Mouse (Mus musculus) MEL (cell line): Measurements from ENCODE around the gene Gm20388. TPM values are rescaled to one million over a fixed set of nuclear protein-coding genes. Genes with fewer than 3 reads are reported as not detected.

Experiments used
- DNase-seq: peaks from one replicate; pipeline ENCODE4 v3.0.0; 2011; ENCODE audit warnings: low read depth, low spot score
- H3K27ac ChIP-seq: 2 replicates; pipeline ENCODE4 v1.5.1; 2012; ENCODE audit warnings: low read depth, mild to moderate bottlenecking, control low read depth, low read length, moderate library complexity; ENCODE audit not compliant: control insufficient read depth
- H3K27me3 ChIP-seq, 2 experiments: fragments of 150-350 bp in 1 of 2; sonication (generic) in 1 of 2; 2 replicates each; pipeline ENCODE4 v1.6.1; 2012; ENCODE audit warnings: low read length in 2 of 2, mild to moderate bottlenecking in 2 of 2, improper control_type of control experiment in 1 of 2, moderate library complexity in 1 of 2; ENCODE audit not compliant: insufficient read depth in 2 of 2, control insufficient read depth in 1 of 2
- H3K36me3 ChIP-seq, 2 experiments: 2 replicates each; pipeline ENCODE4 v1.6.1; 2012 to 2014; ENCODE audit warnings: low read length in 2 of 2, improper control_type of control experiment in 1 of 2, inconsistent platforms in 1 of 2, mild to moderate bottlenecking in 1 of 2; ENCODE audit not compliant: insufficient read depth in 2 of 2, control insufficient read depth in 1 of 2
- H3K4me1 ChIP-seq, 2 experiments: fragments of 150-350 bp in 1 of 2; sonication (generic) in 1 of 2; 2 replicates each; pipeline ENCODE4 v1.6.1; 2012; ENCODE audit warnings: low read length in 2 of 2, improper control_type of control experiment in 1 of 2, mild to moderate bottlenecking in 1 of 2; ENCODE audit not compliant: insufficient read depth in 2 of 2, control insufficient read depth in 1 of 2
- H3K4me3 ChIP-seq, 2 experiments: fragments of 150-350 bp in 1 of 2; sonication (generic) in 1 of 2; 2 replicates each; pipeline ENCODE4 v1.5.1; 2012; ENCODE audit warnings: low read depth in 2 of 2, low read length in 2 of 2, mild to moderate bottlenecking in 2 of 2, moderate library complexity in 2 of 2, control low read depth in 1 of 2, improper control_type of control experiment in 1 of 2; ENCODE audit not compliant: control insufficient read depth in 1 of 2, insufficient read depth in 1 of 2
- H3K79me2 ChIP-seq: 2 replicates; pipeline ENCODE4 v1.6.1; 2012; ENCODE audit warnings: mild to moderate bottlenecking, low read length, moderate library complexity; ENCODE audit not compliant: control insufficient read depth, poor library complexity, insufficient read depth
- H3K9ac ChIP-seq: 2 replicates; pipeline ENCODE4 v1.6.1; 2012; ENCODE audit warnings: low read depth, mild to moderate bottlenecking, control low read depth, low read length, moderate library complexity; ENCODE audit not compliant: control insufficient read depth, poor library complexity, severe bottlenecking
- H3K9me3 ChIP-seq: fragments of 150-350 bp; sonication (generic); replicated peaks from 2 replicates; pipeline ENCODE4 v1.6.1; 2012; ENCODE audit warnings: mild to moderate bottlenecking, low read length, improper control_type of control experiment, moderate library complexity; ENCODE audit not compliant: insufficient read depth
- E2F4 ChIP-seq: IDR thresholded peaks from 2 replicates; pipeline ENCODE4 v1.6.1; 2011; ENCODE audit warnings: low read depth, low read length, improper control_type of control experiment, borderline replicate concordance
- EP300 ChIP-seq, 2 experiments: IDR thresholded peaks; 2 replicates each; pipeline ENCODE4 v1.6.1; 2011; ENCODE audit warnings: improper control_type of control experiment in 2 of 2, low read length in 2 of 2, low read depth in 1 of 2, mild to moderate bottlenecking in 1 of 2
- HCFC1 ChIP-seq: IDR thresholded peaks from 2 replicates; pipeline ENCODE4 v1.6.1; 2012; ENCODE audit warnings: low read depth, mild to moderate bottlenecking, inconsistent platforms, low read length, improper control_type of control experiment, moderate library complexity
- JUND ChIP-seq: IDR thresholded peaks from 2 replicates; pipeline ENCODE4 v1.6.1; 2011; ENCODE audit warnings: low read depth, mild to moderate bottlenecking, improper control_type of control experiment, low read length
- MAFK ChIP-seq: IDR thresholded peaks from 2 replicates; pipeline ENCODE4 v1.6.1; 2011; ENCODE audit warnings: low read depth, mild to moderate bottlenecking, low read length, improper control_type of control experiment, borderline replicate concordance
- MAX ChIP-seq: IDR thresholded peaks from 2 replicates; pipeline ENCODE4 v1.6.1; 2011; ENCODE audit warnings: low read length, improper control_type of control experiment
- MYC ChIP-seq: IDR thresholded peaks from 2 replicates; pipeline ENCODE4 v1.6.1; 2011; ENCODE audit warnings: low read depth, mild to moderate bottlenecking, low read length, improper control_type of control experiment, moderate library complexity
- NELFE ChIP-seq: IDR thresholded peaks from 2 replicates; pipeline ENCODE4 v1.6.1; 2011; ENCODE audit warnings: low read depth, low read length, improper control_type of control experiment
- NRF1 ChIP-seq: IDR thresholded peaks from 2 replicates; pipeline ENCODE4 v1.6.1; 2014; ENCODE audit warnings: low read depth, mild to moderate bottlenecking, inconsistent platforms, low read length, improper control_type of control experiment, moderate library complexity; ENCODE audit not compliant: poor library complexity, insufficient read depth, severe bottlenecking
- POLR2A ChIP-seq, 2 experiments: IDR thresholded peaks; 2 replicates each; pipeline ENCODE4 v1.6.1; 2011 to 2012; ENCODE audit warnings: low read length in 2 of 2, mild to moderate bottlenecking in 2 of 2, control low read depth in 1 of 2, improper control_type of control experiment in 1 of 2, low read depth in 1 of 2, moderate library complexity in 1 of 2; ENCODE audit not compliant: control insufficient read depth in 1 of 2, insufficient read depth in 1 of 2, poor library complexity in 1 of 2
- RAD21 ChIP-seq: IDR thresholded peaks from 2 replicates; pipeline ENCODE4 v1.6.1; 2011; ENCODE audit warnings: mild to moderate bottlenecking, low read depth, low read length, improper control_type of control experiment
- RCOR1 ChIP-seq: IDR thresholded peaks from 2 replicates; pipeline ENCODE4 v1.6.1; 2012; ENCODE audit warnings: low read depth, mild to moderate bottlenecking, inconsistent platforms, low read length, improper control_type of control experiment
- SMC3 ChIP-seq: IDR thresholded peaks from 2 replicates; pipeline ENCODE4 v1.6.1; 2011; ENCODE audit warnings: low read depth, low read length, improper control_type of control experiment
- TAL1 ChIP-seq: IDR thresholded peaks from 2 replicates; pipeline ENCODE4 v1.6.1; 2012; ENCODE audit warnings: mild to moderate bottlenecking, inconsistent platforms, low read length, moderate library complexity, mixed read lengths
- UBTF ChIP-seq: IDR thresholded peaks from 2 replicates; pipeline ENCODE4 v1.6.1; 2012; ENCODE audit warnings: low read depth, mild to moderate bottlenecking, inconsistent platforms, low read length, improper control_type of control experiment, moderate library complexity, borderline replicate concordance; ENCODE audit not compliant: insufficient read depth
- USF1 ChIP-seq: IDR thresholded peaks from 2 replicates; pipeline ENCODE4 v1.6.1; 2014; ENCODE audit warnings: low read depth, mild to moderate bottlenecking, inconsistent platforms, low read length, improper control_type of control experiment, moderate library complexity
- ZKSCAN1 ChIP-seq: IDR thresholded peaks from 2 replicates; pipeline ENCODE4 v1.6.1; 2012; ENCODE audit warnings: low read depth, mild to moderate bottlenecking, inconsistent platforms, low read length, improper control_type of control experiment, moderate library complexity
- ZNF384 ChIP-seq: IDR thresholded peaks from 2 replicates; pipeline ENCODE4 v1.6.1; 2012; ENCODE audit warnings: low read depth, mild to moderate bottlenecking, inconsistent platforms, low read length, improper control_type of control experiment
- polyA plus RNA-seq, 2 experiments: library from polyadenylated mRNA; stranded (reverse) in 1 of 2; unstranded in 1 of 2; fragments of >175 nt in 1 of 2; fragments of >200 nt in 1 of 2; gene quantifications; 2 replicates each; pipeline versions ENCODE4 v1.2.1 to v1.2.4; 2012; ENCODE audit warnings: low replicate concordance in 2 of 2, low read depth in 1 of 2; ENCODE audit not compliant: insufficient read length in 2 of 2, insufficient read depth in 1 of 2, missing spikeins in 1 of 2
- total RNA-seq: library from RNA; depleted of rRNA; stranded (reverse); fragments of 300-350 nt; gene quantifications from 2 replicates; pipeline ENCODE4 v1.2.3, GENCODE M21; 2012

Gm20388 gene
- total and polyA plus RNA-seq, 3 experiments = 11.1 to 17.8 TPM; not detected in 1

DNA sequence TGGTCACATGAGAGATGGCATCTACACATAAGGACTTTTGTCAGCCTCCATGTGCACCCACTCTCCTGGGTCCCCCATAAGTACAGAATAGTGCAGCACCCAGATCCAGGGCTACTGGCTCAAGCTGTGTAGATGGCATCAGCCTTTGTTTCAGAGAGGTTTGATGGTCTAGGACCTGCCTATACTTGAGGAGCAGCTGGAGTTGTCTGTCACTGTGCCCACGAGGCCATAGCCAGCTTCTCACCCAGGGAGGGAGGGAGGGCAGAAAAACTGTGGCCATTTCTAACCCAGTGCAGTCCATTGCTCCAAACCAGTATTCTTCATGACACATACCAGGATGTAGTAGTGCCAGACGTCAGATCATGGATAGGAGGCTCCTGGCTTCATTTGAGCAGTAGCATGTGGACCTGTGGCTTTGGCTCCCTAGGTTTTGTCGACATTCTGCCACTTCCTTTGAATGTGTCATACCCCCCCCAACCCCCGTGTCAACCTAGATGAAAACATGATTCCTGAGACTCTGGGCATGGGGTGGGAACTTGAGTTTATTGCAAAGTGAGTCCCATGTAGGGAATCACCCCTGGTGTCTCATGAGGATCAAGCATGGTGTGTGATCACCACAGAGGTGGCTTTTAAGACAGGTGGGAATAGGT, 4377.7 kb downstream of the Gm20388 start:
- Histone ChIP-seq H3K36me3 (no peaks in the 10 kb centered on the region), H3K4me3 (no peak overlapping the region), H3K27ac (no peak overlapping the region), H3K27me3 (no peaks in the 10 kb centered on the region), H3K4me1 (peaks cover 0 to 2% of the 10 kb centered on the region in 2 experiments; a peak in 1 of 4 replicates), H3K9ac (no peak overlapping the region), H3K79me2 (no peaks in the 10 kb centered on the region), H3K9me3 (no peaks in the 10 kb centered on the region)
- DNase-seq = no peak
- TF ChIP-seq MAX (no peak), NRF1 (no peak), ZNF384 (no peak), RCOR1 (no peak), EP300 (IDR thresholded peaks at IDR 0.05; ENCODE audit: low read depth in 1 of 2, low read length in 2 of 2) (no peak)

DNA sequence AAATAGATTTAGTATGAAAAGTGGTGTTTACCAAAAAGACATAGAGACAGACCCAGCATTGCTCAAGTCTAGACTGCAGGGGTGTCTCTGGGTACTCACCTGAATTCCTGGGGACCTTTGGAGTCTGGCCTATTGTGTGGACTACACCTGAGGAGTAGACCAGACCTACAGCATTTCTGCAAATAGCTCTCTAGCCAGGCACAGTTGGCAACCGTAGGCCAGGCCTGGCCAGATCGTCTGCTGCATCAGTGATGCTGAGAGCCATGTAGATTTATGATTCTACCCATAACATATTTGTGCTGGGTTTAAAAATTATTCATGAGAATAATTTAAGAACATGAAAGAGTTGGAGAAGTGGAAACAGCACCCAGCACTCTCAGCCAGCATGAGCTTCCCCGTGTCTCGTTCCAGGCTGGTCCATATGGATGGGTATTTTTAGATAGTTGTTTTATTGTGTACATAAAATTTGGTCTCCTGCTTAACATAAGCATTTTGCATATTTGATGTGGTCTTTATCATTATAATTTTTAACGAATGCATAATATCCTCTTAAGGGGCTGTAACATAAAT, 4378.9 kb downstream of the Gm20388 start:
- H3K4me3 ChIP-seq = no peak overlapping the region

DNA sequence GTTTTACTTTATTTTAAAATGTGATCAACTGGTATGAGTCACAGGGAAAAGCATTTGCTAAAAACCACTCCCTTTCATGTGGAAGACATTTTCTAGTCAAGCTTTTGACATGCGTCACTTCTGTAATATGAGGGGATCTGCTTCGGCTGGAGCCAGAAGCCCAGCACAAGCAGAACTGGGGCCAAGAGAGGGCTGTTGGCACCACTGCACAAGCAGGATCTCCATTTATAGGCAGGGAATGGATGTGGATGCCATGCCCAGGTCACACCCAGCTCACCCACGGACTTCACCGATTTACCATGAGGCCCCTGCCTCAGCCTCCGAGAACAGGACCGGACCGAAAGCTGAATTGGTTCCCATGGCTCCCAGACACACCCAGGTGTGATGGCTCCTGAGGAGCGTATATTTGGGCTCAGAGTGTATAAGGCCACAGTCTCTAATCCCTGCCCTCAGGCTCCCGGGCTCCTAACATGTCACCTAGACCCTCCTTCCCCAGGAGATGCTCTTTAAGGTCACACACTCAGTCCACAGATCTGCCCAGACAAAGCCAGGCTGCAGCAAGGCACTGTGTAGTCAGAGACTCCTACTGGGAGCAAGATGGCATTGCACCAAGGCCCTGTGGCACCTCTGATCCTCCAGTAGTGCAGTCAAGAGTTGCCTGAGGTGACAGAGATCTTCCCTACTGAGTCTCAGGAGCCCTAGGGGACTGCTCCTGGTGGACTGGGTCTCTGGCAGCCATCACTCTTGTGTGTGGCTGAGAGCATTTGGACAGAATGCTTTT, 4380.5 kb downstream of the Gm20388 start:
- Histone ChIP-seq H3K79me2 (no peaks in the 10 kb centered on the region), H3K27ac (no peak overlapping the region), H3K36me3 (no peaks in the 10 kb centered on the region), H3K4me1 (no peaks in the 10 kb centered on the region), H3K9ac (no peak overlapping the region), H3K27me3 (no peaks in the 10 kb centered on the region), H3K9me3 (no peaks in the 10 kb centered on the region), H3K4me3 (no peak overlapping the region)
- no peak for DNase-seq
- no peak for TF ChIP-seq SMC3
- no peak for TF ChIP-seq NRF1
- no peak for TF ChIP-seq POLR2A (IDR thresholded peaks at IDR 0.05; ENCODE audit: control insufficient read depth in 1 of 2, insufficient read depth in 1 of 2, low read depth in 1 of 2, low read length in 2 of 2, poor library complexity in 1 of 2)
- TF ChIP-seq TAL1 = no peak
- TF ChIP-seq MAX = no peak
- no peak for TF ChIP-seq E2F4

More for the DNA sequence above, 4378.9 kb downstream of the Gm20388 start:
- Histone ChIP-seq H3K36me3 (no peaks in the 10 kb centered on the region), H3K9ac (no peak overlapping the region), H3K27ac (no peak overlapping the region), H3K9me3 (no peaks in the 10 kb centered on the region), H3K79me2 (no peaks in the 10 kb centered on the region), H3K27me3 (no peaks in the 10 kb centered on the region), H3K4me1 (no peaks in the 10 kb centered on the region)
- DNase-seq = no peak
- TF ChIP-seq RAD21 (no peak), MAFK (no peak), NELFE (no peak), HCFC1 (no peak), EP300 (IDR thresholded peaks at IDR 0.05; ENCODE audit: low read depth in 1 of 2, low read length in 2 of 2) (no peak), JUND (no peak), UBTF (no peak), ZKSCAN1 (no peak), MYC (no peak), USF1 (no peak), MAX (no peak), ZNF384 (no peak)
